Comparison of ENCODE assay signal across 24 mouse cellular contexts in genomic region chrX:106129877-106130276, GRCm38 (mm10).
"Had no signal": no experiment of that assay in that cellular context is flagged by ENCODE, and none has a peak within 500 bp of the region (broad histone marks: within the 10 kb centered on the region; RNA-seq: fewer than 3 reads in every experiment).

No protein-coding gene starts in this region.

- H3K4me3 ChIP-seq: gastrocnemius, adult 2 months; heart, embryonic 10.5 days; heart, embryonic 12.5 days; hindbrain, embryonic 10.5 days; hindbrain, embryonic 12.5 days; intestine, embryonic 15.5 days; layer of hippocampus, adult 2 months; limb, embryonic 13.5 days; limb, embryonic 15.5 days had no signal

- H3K9me3 ChIP-seq: heart, embryonic 10.5 days; heart, embryonic 12.5 days; hindbrain, embryonic 10.5 days; hindbrain, embryonic 12.5 days; intestine, embryonic 15.5 days; limb, embryonic 13.5 days; limb, embryonic 15.5 days had no signal

- H3K27me3 ChIP-seq: heart, embryonic 12.5 days; hindbrain, embryonic 12.5 days; intestine, embryonic 15.5 days; limb, embryonic 15.5 days had no signal

- H3K4me2 ChIP-seq: heart, embryonic 12.5 days; hindbrain, embryonic 12.5 days; hindbrain, embryonic 14.5 days; intestine, embryonic 15.5 days; limb, embryonic 13.5 days; limb, embryonic 15.5 days had no signal

- DNase-seq: gastrocnemius, adult 2 months; gastrocnemius, postnatal 10 days; gastrocnemius, postnatal 36 days; heart, adult 18-20 months; heart, postnatal 10 days; heart, postnatal 4 days; kidney, adult 18-20 months; kidney, adult 8-10 months; kidney, postnatal 10 days; kidney, postnatal 25 days; kidney, postnatal 4 days; left cerebral cortex, postnatal 4 days had no signal

- ATAC-seq: hindbrain, embryonic 16.5 days; inflammation-experienced regulatory T-cells, adult 6 months; intestine, embryonic 15.5 days; intestine, postnatal 0 days had no signal

- H3K27ac ChIP-seq: gastrocnemius, adult 2 months; heart, embryonic 10.5 days; hindbrain, embryonic 10.5 days; hindbrain, embryonic 12.5 days; hindbrain, embryonic 14.5 days; intestine, embryonic 15.5 days; layer of hippocampus, adult 2 months; limb, embryonic 13.5 days; limb, embryonic 15.5 days had no signal

- H3K36me3 ChIP-seq: heart, embryonic 12.5 days; hindbrain, embryonic 12.5 days; intestine, embryonic 15.5 days; limb, embryonic 15.5 days had no signal

- H3K4me1 ChIP-seq: heart, embryonic 10.5 days; heart, embryonic 12.5 days; hindbrain, embryonic 10.5 days; hindbrain, embryonic 12.5 days; intestine, embryonic 15.5 days; limb, embryonic 13.5 days; limb, embryonic 15.5 days had no signal

- H3K9ac ChIP-seq: heart, embryonic 12.5 days; hindbrain, embryonic 12.5 days; hindbrain, embryonic 14.5 days; intestine, embryonic 15.5 days; limb, embryonic 13.5 days; limb, embryonic 15.5 days had no signal
